Mouse (Mus musculus): ENCODE results near the gene Myo19.

DNA sequence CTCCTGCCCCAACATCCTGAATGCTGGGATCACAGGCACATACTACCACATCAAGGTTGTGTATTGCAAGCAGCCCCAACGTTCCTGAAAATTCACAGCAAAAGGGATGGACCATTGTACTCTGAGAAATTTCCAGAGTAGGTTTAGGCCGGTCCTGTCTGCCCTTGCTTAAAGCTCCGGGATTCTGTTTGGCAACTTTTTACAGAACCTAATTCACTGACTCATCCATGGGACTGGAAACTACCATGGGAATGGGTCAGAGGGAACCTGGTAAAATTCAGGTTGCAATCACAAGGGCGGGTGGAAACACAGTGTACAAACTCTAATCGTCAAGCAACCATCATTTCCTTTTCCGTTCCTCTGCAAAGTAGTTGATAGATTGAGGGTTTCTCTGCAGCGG is 40.0 kb downstream of the Myo19 start:
- no peak for TF ChIP-seq CTCF (IDR thresholded peaks at IDR 0.05; ENCODE audit: borderline replicate concordance, insufficient read depth, low read depth, low read length)
- no peak for TF ChIP-seq POLR2A (IDR thresholded peaks at IDR 0.05; ENCODE audit: borderline replicate concordance, insufficient read depth, low read length)

Data from cerebellum, adult 2 months (tissue).